Mouse (Mus musculus) hindbrain, embryonic 12.5 days (tissue): ENCODE data around the gene Entpd6. TPM values are rescaled to one million over a fixed set of nuclear protein-coding genes. Genes with fewer than 3 reads are reported as not detected.

Experiments
- ATAC-seq: fragments of 200-750 bp; cut with Nextera tagmentation; 2 replicates; pipeline ENCODE4 v1.8.0; 2017; ENCODE audit warnings: moderate TSS enrichment; ENCODE audit not compliant: low FRiP score
- H3K27ac ChIP-seq: fragments of 300-500 bp; sonication (generic); 2 replicates; pipeline ENCODE4 v1.5.1; 2016; ENCODE audit warnings: mild to moderate bottlenecking
- H3K27me3 ChIP-seq: fragments of 300-500 bp; sonication (generic); 2 replicates; pipeline ENCODE4 v1.6.1; 2016; ENCODE audit warnings: mild to moderate bottlenecking
- H3K36me3 ChIP-seq: fragments of 300-500 bp; sonication (generic); 2 replicates; pipeline ENCODE4 v1.6.1; 2016; ENCODE audit warnings: mild to moderate bottlenecking
- H3K4me1 ChIP-seq: fragments of 300-500 bp; sonication (generic); 2 replicates; pipeline ENCODE4 v1.6.1; 2016
- H3K4me2 ChIP-seq: fragments of 300-500 bp; sonication (generic); replicated peaks from 2 replicates; pipeline ENCODE4 v1.6.1; 2016; ENCODE audit warnings: mild to moderate bottlenecking
- H3K4me3 ChIP-seq: fragments of 300-500 bp; sonication (generic); 2 replicates; pipeline ENCODE4 v1.5.1; 2016; ENCODE audit warnings: mild to moderate bottlenecking
- H3K9ac ChIP-seq: fragments of 300-500 bp; sonication (generic); 2 replicates; pipeline ENCODE4 v1.6.1; 2016; ENCODE audit warnings: mild to moderate bottlenecking, moderate library complexity
- H3K9me3 ChIP-seq: fragments of 300-500 bp; sonication (generic); replicated peaks from 2 replicates; pipeline ENCODE4 v1.6.1; 2016; ENCODE audit warnings: mild to moderate bottlenecking
- WGBS: fragments of 180-500 bp; shearing (Covaris S2); methylation state at CpG from one replicate; pipeline ENCODE4 v1.1.7; 2016; 5-methylcytosine and 5-hydroxymethylcytosine counted together
- polyA plus RNA-seq: library from polyadenylated mRNA; unstranded; fragments of >200 nt; fragmentation: Nextera tagmentation; extraction: Ambion mirVana; gene quantifications from 2 replicates; pipeline ENCODE4 v1.2.1, GENCODE M21; 2016

The Entpd6 gene
- polyA plus RNA-seq, 1 experiment from 2014 or later: 38.6 TPM

- no peak overlapping the region for H3K4me3 ChIP-seq
- peaks cover 22% of the 10 kb centered on the region for H3K4me1 ChIP-seq
- H3K4me2 ChIP-seq: no peak overlapping the region
- WGBS: 65% methylated on average over 4 of the region's 4 CpGs
- no peak for ATAC-seq
- H3K9ac ChIP-seq: no peak overlapping the region
- H3K9me3 ChIP-seq: no peaks in the 10 kb centered on the region
- no peak overlapping the region for H3K27ac ChIP-seq
- H3K27me3 ChIP-seq: peaks cover 3% of the 10 kb centered on the region; the same call in 1 of the 2 replicates
- H3K36me3 ChIP-seq: peaks cover 8% of the 10 kb centered on the region; the same call in 1 of the 2 replicates
These were observed 40.1 kb downstream of the Entpd6 start for GRCm38 (mm10) chr2:150788768-150789550.

GRCm38 (mm10) chr2:150793320-150793719 is 44.5 kb downstream of the Entpd6 start:
- H3K4me2 ChIP-seq: no peak overlapping the region
- ATAC-seq: no peak
- WGBS: 77% methylated on average over 4 of the region's 4 CpGs
- H3K9ac ChIP-seq: no peak overlapping the region
- H3K9me3 ChIP-seq: no peaks in the 10 kb centered on the region
- peaks cover 26% of the 10 kb centered on the region for H3K36me3 ChIP-seq
- no peaks in the 10 kb centered on the region for H3K27me3 ChIP-seq
- no peak overlapping the region for H3K27ac ChIP-seq
- H3K4me1 ChIP-seq: peaks cover 10% of the 10 kb centered on the region; the same call in 1 of the 2 replicates
- no peak overlapping the region for H3K4me3 ChIP-seq

GRCm38 (mm10) chr2:150798084-150798483 is 49.2 kb downstream of the Entpd6 start:
- ATAC-seq: no peak
- H3K27ac ChIP-seq: no peak overlapping the region
- no peaks in the 10 kb centered on the region for H3K27me3 ChIP-seq
- no peak overlapping the region for H3K9ac ChIP-seq
- H3K9me3 ChIP-seq: no peaks in the 10 kb centered on the region
- H3K36me3 ChIP-seq: peaks cover 27% of the 10 kb centered on the region; the same call in 1 of the 2 replicates
- no peak overlapping the region for H3K4me2 ChIP-seq
- H3K4me3 ChIP-seq: no peak overlapping the region
- H3K4me1 ChIP-seq: no peaks in the 10 kb centered on the region
- 89% methylated on average over 7 of the region's 7 CpGs for WGBS

- WGBS: 93% methylated on average over 5 of the region's 5 CpGs
- no peak overlapping the region for H3K27ac ChIP-seq
- H3K27me3 ChIP-seq: no peaks in the 10 kb centered on the region
- no peak overlapping the region for H3K4me3 ChIP-seq
- H3K4me1 ChIP-seq: no peaks in the 10 kb centered on the region
- H3K9ac ChIP-seq: no peak overlapping the region
- no peak for ATAC-seq
- H3K36me3 ChIP-seq: peaks cover 37% of the 10 kb centered on the region
- no peaks in the 10 kb centered on the region for H3K9me3 ChIP-seq
- no peak overlapping the region for H3K4me2 ChIP-seq
These were observed 51.8 kb downstream of the Entpd6 start for GRCm38 (mm10) chr2:150800616-150801015.

GRCm38 (mm10) chr2:150803035-150803434 is 54.2 kb downstream of the Entpd6 start:
- no peak for ATAC-seq
- Histone ChIP-seq H3K4me3 (no peak overlapping the region), H3K9ac (no peak overlapping the region), H3K4me1 (no peaks in the 10 kb centered on the region), H3K9me3 (no peaks in the 10 kb centered on the region), H3K4me2 (no peak overlapping the region), H3K27me3 (no peaks in the 10 kb centered on the region), H3K36me3 (peaks cover 39% of the 10 kb centered on the region), H3K27ac (no peak overlapping the region)
- WGBS: 95% methylated on average over 1 of the region's 1 CpGs

GRCm38 (mm10) chr2:150808381-150808780 is 59.5 kb downstream of the Entpd6 start:
- Histone ChIP-seq H3K27ac (no peak overlapping the region), H3K4me3 (no peak overlapping the region), H3K36me3 (peaks cover 68% of the 10 kb centered on the region), H3K4me2 (no peak overlapping the region), H3K4me1 (no peaks in the 10 kb centered on the region), H3K27me3 (no peaks in the 10 kb centered on the region), H3K9me3 (no peaks in the 10 kb centered on the region), H3K9ac (no peak overlapping the region)
- WGBS: 77% methylated on average over 6 of the region's 6 CpGs
- no peak for ATAC-seq

- Histone ChIP-seq H3K4me2 (no peak overlapping the region), H3K27me3 (no peaks in the 10 kb centered on the region), H3K4me3 (no peak overlapping the region), H3K36me3 (peaks cover 70% of the 10 kb centered on the region), H3K9ac (no peak overlapping the region), H3K4me1 (no peaks in the 10 kb centered on the region), H3K9me3 (no peaks in the 10 kb centered on the region), H3K27ac (no peak overlapping the region)
- 93% methylated on average over 6 of the region's 6 CpGs for WGBS
- no peak for ATAC-seq
These were observed 60.0 kb downstream of the Entpd6 start for GRCm38 (mm10) chr2:150808812-150809211.

GRCm38 (mm10) chr2:150810603-150811002 is 61.8 kb downstream of the Entpd6 start:
- H3K4me3 ChIP-seq: no peak overlapping the region
- 88% methylated on average over 5 of the region's 5 CpGs for WGBS
- no peak for ATAC-seq

GRCm38 (mm10) chr2:150812816-150813215 is 64.0 kb downstream of the Entpd6 start:
- no peaks in the 10 kb centered on the region for H3K9me3 ChIP-seq
- no peak overlapping the region for H3K4me3 ChIP-seq
- H3K36me3 ChIP-seq: peaks cover 77% of the 10 kb centered on the region
- ATAC-seq: no peak
- no peak overlapping the region for H3K4me2 ChIP-seq
- H3K9ac ChIP-seq: no peak overlapping the region
- no peak overlapping the region for H3K27ac ChIP-seq
- 93% methylated on average over 6 of the region's 6 CpGs for WGBS
- H3K4me1 ChIP-seq: no peaks in the 10 kb centered on the region
- H3K27me3 ChIP-seq: no peaks in the 10 kb centered on the region

More at GRCm38 (mm10) chr2:150810603-150811002, 61.8 kb downstream of the Entpd6 start:
- Histone ChIP-seq H3K27ac (no peak overlapping the region), H3K9me3 (no peaks in the 10 kb centered on the region), H3K9ac (no peak overlapping the region), H3K4me1 (no peaks in the 10 kb centered on the region), H3K4me2 (no peak overlapping the region), H3K36me3 (peaks cover 76% of the 10 kb centered on the region), H3K27me3 (no peaks in the 10 kb centered on the region)

- peaks cover 80% of the 10 kb centered on the region for H3K36me3 ChIP-seq
- WGBS: 93% methylated on average over 18 of the region's 18 CpGs
- no peak overlapping the region for H3K4me3 ChIP-seq
- H3K27me3 ChIP-seq: no peaks in the 10 kb centered on the region
- H3K4me1 ChIP-seq: no peaks in the 10 kb centered on the region
- no peaks in the 10 kb centered on the region for H3K9me3 ChIP-seq
- no peak overlapping the region for H3K27ac ChIP-seq
- H3K9ac ChIP-seq: no peak overlapping the region
- no peak overlapping the region for H3K4me2 ChIP-seq
- no peak for ATAC-seq
These were observed 68.0 kb downstream of the Entpd6 start for GRCm38 (mm10) chr2:150816676-150817402.

- no peaks in the 10 kb centered on the region for H3K27me3 ChIP-seq
- H3K36me3 ChIP-seq: peaks cover 71% of the 10 kb centered on the region
- 93% methylated on average over 8 of the region's 8 CpGs for WGBS
- no peak for ATAC-seq
- no peak overlapping the region for H3K4me3 ChIP-seq
- H3K9me3 ChIP-seq: no peaks in the 10 kb centered on the region
- no peak overlapping the region for H3K4me2 ChIP-seq
- H3K4me1 ChIP-seq: no peaks in the 10 kb centered on the region
- no peak overlapping the region for H3K27ac ChIP-seq
- no peak overlapping the region for H3K9ac ChIP-seq
These were observed 69.9 kb downstream of the Entpd6 start for GRCm38 (mm10) chr2:150818742-150819141.

- Histone ChIP-seq H3K9ac (no peak overlapping the region), H3K36me3 (peaks cover 71% of the 10 kb centered on the region), H3K9me3 (no peaks in the 10 kb centered on the region), H3K4me2 (no peak overlapping the region), H3K4me3 (no peak overlapping the region), H3K27ac (no peak overlapping the region), H3K4me1 (no peaks in the 10 kb centered on the region), H3K27me3 (no peaks in the 10 kb centered on the region)
- no peak for ATAC-seq
- WGBS: 92% methylated on average over 8 of the region's 8 CpGs
These were observed 71.9 kb downstream of the Entpd6 start for GRCm38 (mm10) chr2:150820720-150821119.
